Mouse (Mus musculus) adrenal gland, adult 2 months (tissue): ENCODE results near the gene Gm29866. TPM values are rescaled to one million over a fixed set of nuclear protein-coding genes. Genes with fewer than 3 reads are reported as not detected.
"Not testable (repeated sequence)": the region's sequence is repeated elsewhere in the genome, so short reads cannot be mapped to it uniquely, and the experiment has no call there.

Experiments
- DNase-seq: peaks from one replicate; pipeline ENCODE4 v3.0.0; 2021
- long read RNA-seq: library from polyadenylated mRNA; stranded (forward); transcript quantifications from one replicate; pipeline ENCODE4 v2.0.0, GENCODE M21; 2021
- polyA plus RNA-seq: library from polyadenylated mRNA; depleted of rRNA; stranded (reverse); fragments of >200 nt; gene quantifications from 2 replicates; pipeline ENCODE4 v1.2.3, GENCODE M21; 2012; rRNA removed
- total RNA-seq, 2 experiments: library from RNA; stranded (reverse); gene quantifications; 2 replicates each; pipeline ENCODE4 v1.2.3; 2021

The Gm29866 gene
- total RNA-seq (not detected), polyA plus RNA-seq (not detected in 2 replicates)
- long read RNA-seq: 0 reads

GRCm38 (mm10) chrY:20993557-20993956 lies at the start of gene Gm29866:
Gene Gm29866, minus strand, starts transcription at chrY:20993657.
- not testable (repeated sequence) for DNase-seq

Other genes with a start within 250 kb of the Gm29866 start
- gene Gm20909, start 170.9 kb upstream of the Gm29866 start, total RNA-seq: not detected
- not detected in 2 replicates for gene Gm20909, start 170.9 kb upstream of the Gm29866 start, polyA plus RNA-seq
- not detected for gene Gm20865, start 247.9 kb upstream of the Gm29866 start, total RNA-seq
- gene Gm20865, start 247.9 kb upstream of the Gm29866 start, polyA plus RNA-seq: not detected in 2 replicates